Mouse (Mus musculus): Measurements from ENCODE around the gene Bcl2l12. TPM values are rescaled to one million over a fixed set of nuclear protein-coding genes. Genes with fewer than 3 reads are reported as not detected.

The Bcl2l12 gene
- polyA plus RNA-seq, 1 experiment from 2014 or later: 67.7 TPM

DNA sequence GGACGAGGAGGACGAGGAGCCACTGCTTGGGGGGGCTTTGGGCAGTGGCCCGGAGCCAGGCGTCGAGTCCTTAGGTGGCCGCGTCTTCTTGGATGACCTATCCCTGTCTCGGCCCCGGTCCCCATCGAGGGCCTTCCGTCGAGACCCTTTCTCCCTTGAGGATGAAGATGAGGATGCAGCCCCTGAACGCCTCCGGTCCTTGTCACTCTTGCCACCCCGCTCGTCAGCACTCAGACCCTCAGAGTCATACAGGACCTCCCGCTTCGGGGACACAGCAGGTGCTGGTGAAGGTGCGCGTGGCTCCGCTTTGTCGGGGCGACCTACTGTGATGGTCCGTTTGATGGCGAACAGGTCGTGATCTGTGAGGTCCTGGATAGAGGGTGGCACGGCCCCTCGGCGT lies 8.6 kb upstream of the Bcl2l12 start:
- Histone ChIP-seq H3K9me3 (replicated peaks) (no peaks in the 10 kb centered on the region), H3K4me1 (no peaks in the 10 kb centered on the region), H3K36me3 (peaks cover 97% of the 10 kb centered on the region), H3K27ac (replicated peaks) (no peak overlapping the region), H3K27me3 (no peaks in the 10 kb centered on the region), H3K9ac (no peak overlapping the region), H3K4me2 (replicated peaks) (no peak overlapping the region), H3K4me3 (replicated peaks) (no peak overlapping the region)
- 94% methylated on average over 29 of the region's 29 CpGs for WGBS
- no peak for ATAC-seq (ENCODE audit: insufficient number of reproducible peaks, low FRiP score, low TSS enrichment, low read depth)

DNA sequence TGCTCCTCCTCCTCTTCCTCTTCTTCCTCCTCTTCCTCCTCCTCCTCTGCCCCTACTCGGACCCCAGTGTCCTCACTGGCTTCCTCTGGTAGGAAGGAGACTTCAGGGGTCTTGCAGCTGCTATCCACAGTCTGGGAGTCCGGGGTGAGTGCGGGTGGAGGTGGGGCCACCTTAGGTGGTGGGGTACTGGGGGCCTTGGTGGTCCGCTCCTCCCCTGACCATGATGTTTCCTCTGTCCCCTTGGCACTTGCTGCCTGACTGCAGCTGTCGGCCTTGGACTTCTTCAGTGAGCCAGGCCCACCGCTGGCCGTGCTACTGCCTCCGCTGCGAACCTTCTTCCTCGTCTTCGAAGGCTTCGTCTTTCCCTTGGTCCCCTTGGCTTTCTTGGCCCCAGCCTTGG lies 8.0 kb upstream of the Bcl2l12 start:
- ATAC-seq (ENCODE audit: insufficient number of reproducible peaks, low FRiP score, low TSS enrichment, low read depth): no peak
- 93% methylated on average over 12 of the region's 12 CpGs for WGBS
- Histone ChIP-seq H3K4me1 (peaks cover under 1% of the 10 kb centered on the region; the same call in 1 of the 2 replicates), H3K9me3 (replicated peaks) (no peaks in the 10 kb centered on the region), H3K9ac (no peak overlapping the region), H3K27ac (replicated peaks) (no peak overlapping the region), H3K27me3 (no peaks in the 10 kb centered on the region), H3K36me3 (peaks cover 97% of the 10 kb centered on the region), H3K4me3 (replicated peaks) (no peak overlapping the region), H3K4me2 (replicated peaks) (no peak overlapping the region)

DNA sequence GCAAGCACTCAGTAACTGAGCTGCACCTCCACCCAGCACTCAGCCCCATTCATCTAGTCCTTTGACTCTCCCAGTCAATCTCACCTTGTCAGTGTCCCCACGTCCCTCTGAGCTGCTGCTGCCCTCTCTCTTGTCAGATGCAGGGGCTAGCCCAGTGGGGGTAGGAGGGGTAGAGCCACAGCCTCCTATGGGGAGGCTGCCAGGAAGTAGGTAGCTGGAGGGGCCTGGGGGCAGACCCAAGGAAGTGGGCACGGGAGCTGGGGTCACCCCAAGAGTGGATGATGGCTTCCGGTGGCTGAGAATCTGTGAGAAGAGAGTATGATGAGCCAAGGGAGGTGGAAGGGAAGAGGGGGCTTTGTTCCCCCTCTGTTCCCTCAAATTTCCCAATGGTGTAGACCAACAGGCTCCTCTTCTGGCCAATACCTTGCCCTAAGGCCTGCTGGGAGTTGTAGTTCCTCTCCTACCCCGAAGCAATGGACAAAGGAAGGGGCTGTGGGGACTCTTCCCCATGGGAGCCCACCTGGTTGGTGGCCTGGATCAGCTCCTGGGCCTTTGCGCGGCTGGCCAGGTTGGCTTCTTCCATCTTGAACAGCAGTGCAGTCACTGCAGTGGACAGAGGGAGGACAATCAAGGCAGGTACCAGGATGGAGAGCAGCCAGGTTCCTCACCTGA lies 6.9 kb upstream of the Bcl2l12 start:
- Histone ChIP-seq H3K4me3 (replicated peaks) (no peak overlapping the region), H3K4me1 (peaks cover 10% of the 10 kb centered on the region), H3K9ac (no peak overlapping the region), H3K9me3 (replicated peaks) (no peaks in the 10 kb centered on the region), H3K4me2 (replicated peaks) (no peak overlapping the region), H3K27me3 (no peaks in the 10 kb centered on the region), H3K36me3 (peaks cover 98% of the 10 kb centered on the region), H3K27ac (replicated peaks) (no peak overlapping the region)
- ATAC-seq (ENCODE audit: insufficient number of reproducible peaks, low FRiP score, low TSS enrichment, low read depth): no peak
- 89% methylated on average over 6 of the region's 6 CpGs for WGBS

DNA sequence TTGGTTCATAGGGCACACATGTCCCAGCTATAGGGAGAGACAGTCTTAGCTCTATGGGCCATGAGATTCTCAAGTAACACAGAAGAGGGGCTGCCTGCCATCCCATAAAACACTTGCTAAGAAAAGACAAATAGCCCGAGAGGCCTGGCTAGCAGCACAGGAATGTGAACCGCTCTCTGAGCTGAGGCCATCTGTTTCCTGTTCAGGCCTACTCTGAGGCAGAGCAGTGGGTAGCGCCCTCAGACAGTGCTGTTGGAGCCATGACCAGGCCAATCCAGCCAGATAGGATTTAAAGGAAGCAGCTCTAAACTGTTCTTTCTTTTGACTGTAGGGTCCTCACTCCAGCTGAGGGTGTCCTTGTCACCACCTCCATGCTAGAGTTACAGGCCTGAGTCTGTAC lies 6.0 kb upstream of the Bcl2l12 start:
- Histone ChIP-seq H3K27me3 (no peaks in the 10 kb centered on the region), H3K36me3 (peaks cover 98% of the 10 kb centered on the region), H3K27ac (replicated peaks) (no peak overlapping the region), H3K4me1 (peaks cover 18% of the 10 kb centered on the region), H3K4me3 (replicated peaks) (no peak overlapping the region), H3K9ac (no peak overlapping the region), H3K4me2 (replicated peaks) (no peak overlapping the region), H3K9me3 (replicated peaks) (no peaks in the 10 kb centered on the region)
- WGBS: 51% methylated on average over 3 of the region's 3 CpGs
- ATAC-seq (ENCODE audit: insufficient number of reproducible peaks, low FRiP score, low TSS enrichment, low read depth): no peak

DNA sequence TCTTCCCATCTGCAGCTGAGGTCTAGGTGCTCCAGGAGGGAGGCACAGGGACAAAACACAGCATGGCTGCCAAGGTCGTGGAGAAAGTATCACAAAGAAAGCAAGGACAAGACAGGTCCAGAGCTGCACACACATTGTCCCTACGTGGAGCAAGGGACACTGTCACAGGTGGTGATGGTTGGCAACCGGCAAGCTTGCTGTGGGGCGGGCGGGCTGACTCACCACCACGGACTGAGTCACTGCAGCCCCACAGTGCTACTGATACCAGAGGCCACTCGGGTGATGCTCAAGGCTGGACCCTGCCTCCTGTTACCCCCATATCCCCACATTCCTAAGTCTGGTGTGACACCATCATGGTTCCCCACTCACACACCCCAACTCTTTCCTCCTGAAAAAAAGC lies 3.9 kb upstream of the Bcl2l12 start:
- no peak overlapping the region for H3K27ac ChIP-seq (replicated peaks)
- H3K4me2 ChIP-seq (replicated peaks): no peak overlapping the region
- 78% methylated on average over 7 of the region's 7 CpGs for WGBS
- H3K9ac ChIP-seq: no peak overlapping the region
- H3K4me1 ChIP-seq: peaks cover 30% of the 10 kb centered on the region
- no peaks in the 10 kb centered on the region for H3K27me3 ChIP-seq
- no peak for ATAC-seq (ENCODE audit: insufficient number of reproducible peaks, low FRiP score, low TSS enrichment, low read depth)
- H3K4me3 ChIP-seq (replicated peaks): no peak overlapping the region
- no peaks in the 10 kb centered on the region for H3K9me3 ChIP-seq (replicated peaks)
- H3K36me3 ChIP-seq: peaks cover 79% of the 10 kb centered on the region

DNA sequence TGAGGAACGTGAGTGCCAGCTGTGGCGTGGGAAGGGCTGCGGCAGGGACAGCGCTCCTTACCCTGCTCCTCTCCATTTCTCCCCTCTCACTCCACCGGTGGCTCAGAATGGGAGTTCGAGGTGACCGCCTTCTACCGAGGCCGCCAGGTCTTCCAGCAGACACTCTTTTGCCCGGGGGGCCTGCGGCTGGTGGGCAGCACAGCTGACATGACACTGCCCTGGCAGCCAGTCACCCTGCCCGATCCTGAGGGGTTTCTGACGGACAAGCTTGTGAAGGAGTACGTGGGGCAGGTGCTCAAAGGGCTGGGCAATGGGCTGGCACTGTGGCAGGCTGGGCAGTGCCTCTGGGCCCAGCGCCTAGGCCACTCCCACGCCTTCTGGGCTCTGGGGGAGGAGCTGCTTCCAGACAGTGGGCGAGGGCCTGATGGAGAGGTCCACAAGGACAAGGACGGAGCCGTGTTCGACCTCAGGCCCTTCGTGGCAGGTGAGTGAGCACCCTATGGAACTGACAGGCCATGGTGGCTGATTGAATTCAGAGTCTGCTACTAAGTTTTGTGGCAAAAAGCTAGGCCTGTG lies 2.1 kb upstream of the Bcl2l12 start:
- H3K9ac ChIP-seq: no peak overlapping the region
- H3K4me1 ChIP-seq: peaks cover 42% of the 10 kb centered on the region
- no peaks in the 10 kb centered on the region for H3K27me3 ChIP-seq
- WGBS: 84% methylated on average over 21 of the region's 21 CpGs
- no peak overlapping the region for H3K4me2 ChIP-seq (replicated peaks)
- H3K36me3 ChIP-seq: peaks cover 61% of the 10 kb centered on the region
- ATAC-seq (ENCODE audit: insufficient number of reproducible peaks, low FRiP score, low TSS enrichment, low read depth): no peak
- H3K4me3 ChIP-seq (replicated peaks): no peak overlapping the region
- H3K27ac ChIP-seq (replicated peaks): peak overlapping the region; percentile 34; the same call in 1 of the 2 replicates
- no peaks in the 10 kb centered on the region for H3K9me3 ChIP-seq (replicated peaks)

DNA sequence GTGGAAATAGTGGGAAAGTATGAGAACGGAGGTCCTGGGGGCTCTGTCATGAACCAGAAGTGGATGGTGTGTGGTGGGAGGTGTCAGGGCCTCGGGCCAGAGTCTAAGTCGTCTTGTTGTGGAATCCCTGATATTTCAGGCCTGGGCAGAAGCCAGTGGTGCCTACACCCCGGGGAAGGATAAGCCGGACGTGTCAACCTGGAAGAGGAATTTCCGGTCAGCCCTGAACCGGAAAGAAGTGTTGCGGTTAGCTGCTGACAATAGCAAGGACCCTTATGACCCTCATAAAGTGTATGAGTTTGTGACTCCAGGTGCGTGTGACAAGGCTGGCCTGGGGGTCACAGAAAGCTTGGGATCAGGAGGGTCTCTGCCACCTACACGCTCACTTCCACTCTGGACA lies 1.2 kb upstream of the Bcl2l12 start:
- H3K27me3 ChIP-seq: no peaks in the 10 kb centered on the region
- H3K4me3 ChIP-seq (replicated peaks): no peak overlapping the region
- H3K27ac ChIP-seq (replicated peaks): 0 out of 2 replicates have a peak overlapping the region, but pooled peaks have one; percentile 4
- H3K36me3 ChIP-seq: peaks cover 62% of the 10 kb centered on the region
- ATAC-seq (ENCODE audit: insufficient number of reproducible peaks, low FRiP score, low TSS enrichment, low read depth): no peak
- H3K9ac ChIP-seq: no peak overlapping the region
- 0 out of 2 replicates have a peak overlapping the region, but pooled peaks have one; percentile 77 for H3K4me2 ChIP-seq (replicated peaks)
- no peaks in the 10 kb centered on the region for H3K9me3 ChIP-seq (replicated peaks)
- peaks cover 43% of the 10 kb centered on the region for H3K4me1 ChIP-seq
- WGBS: 71% methylated on average over 11 of the region's 11 CpGs

DNA sequence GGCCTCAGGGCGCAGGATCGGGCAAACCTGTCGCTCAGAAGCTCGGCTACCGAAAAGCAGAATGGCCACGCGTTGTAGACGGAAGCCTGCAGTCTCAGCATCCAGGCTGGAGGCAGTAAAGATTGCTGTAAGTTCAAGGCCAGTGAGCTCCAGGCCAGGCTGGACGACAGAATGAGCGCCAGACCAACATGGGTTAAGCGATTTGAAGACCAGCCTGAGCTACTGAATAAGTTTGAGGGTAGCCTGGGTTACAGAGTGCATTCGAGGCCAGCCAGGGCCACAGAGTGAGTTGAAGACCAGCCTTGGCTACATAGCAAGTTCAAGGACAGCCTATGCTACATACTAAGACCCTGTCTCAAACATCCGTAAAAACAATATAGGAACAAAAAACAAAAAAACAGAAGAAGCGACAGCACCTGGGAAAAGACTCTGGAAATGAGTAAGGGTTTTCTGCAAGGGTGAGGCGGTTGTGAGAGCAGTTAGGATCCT lies 528 bp downstream of the Bcl2l12 start:
- no peaks in the 10 kb centered on the region for H3K27me3 ChIP-seq
- peaks cover 62% of the 10 kb centered on the region for H3K36me3 ChIP-seq
- no peaks in the 10 kb centered on the region for H3K9me3 ChIP-seq (replicated peaks)
- no peak for ATAC-seq (ENCODE audit: insufficient number of reproducible peaks, low FRiP score, low TSS enrichment, low read depth)
- H3K4me3 ChIP-seq (replicated peaks): peak overlapping the region; percentile 77
- peak overlapping the region; percentile 80 for H3K9ac ChIP-seq
- H3K4me2 ChIP-seq (replicated peaks): peak overlapping the region; percentile 77
- 2% methylated on average over 15 of the region's 15 CpGs for WGBS
- peak overlapping the region; percentile 94 for H3K27ac ChIP-seq (replicated peaks)
- H3K4me1 ChIP-seq: peaks cover 43% of the 10 kb centered on the region

DNA sequence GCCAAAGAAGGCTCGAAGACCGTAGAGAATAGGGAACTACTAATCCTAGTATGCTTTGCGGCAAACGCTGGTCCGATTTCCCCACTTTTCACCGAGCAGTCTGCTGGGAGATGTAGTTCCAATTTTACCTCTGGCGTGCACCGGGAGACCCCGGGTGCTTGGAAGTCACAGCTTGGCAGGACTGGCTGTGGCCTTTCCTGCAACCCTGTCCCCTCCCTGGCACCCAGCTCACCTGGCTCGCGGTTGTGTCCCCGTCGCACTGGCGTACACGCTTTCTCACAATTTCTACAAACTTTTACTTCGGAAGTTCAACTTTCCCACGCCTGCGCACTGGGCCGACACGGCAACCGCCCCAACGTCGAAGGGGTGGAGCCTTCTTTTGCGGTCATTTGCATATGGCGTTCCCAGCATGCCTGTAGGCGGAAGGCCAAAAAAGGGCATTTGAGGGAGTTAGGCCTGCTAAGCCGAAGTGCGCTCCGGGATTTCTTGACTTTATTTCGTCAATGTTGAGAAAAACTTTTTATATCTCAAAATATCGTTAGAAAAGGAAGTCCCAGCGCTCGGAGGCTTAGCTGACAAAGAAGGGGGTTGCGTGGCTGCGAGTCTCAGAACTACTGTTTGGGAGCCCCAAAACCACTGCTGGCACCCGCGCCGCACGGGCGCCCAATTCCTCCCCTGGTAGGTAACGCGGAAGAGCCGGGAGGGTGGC lies 1.1 kb downstream of the Bcl2l12 start, which contains the start of gene Irf3:
Gene Irf3 (plus strand): TSS at position 418 of the 709 bp plus-strand sequence.
- peaks cover 62% of the 10 kb centered on the region for H3K36me3 ChIP-seq
- peak within 1 kb of the TSS; percentile 77 for H3K4me2 ChIP-seq (replicated peaks)
- peak within 1 kb of the TSS; percentile 77 for H3K4me3 ChIP-seq (replicated peaks)
- peaks cover 43% of the 10 kb centered on the region for H3K4me1 ChIP-seq
- peak; percentile 92 for ATAC-seq (ENCODE audit: insufficient number of reproducible peaks, low FRiP score, low TSS enrichment, low read depth)
- H3K27me3 ChIP-seq: no peaks in the 10 kb centered on the region
- WGBS: under 1% methylated on average over 43 of the region's 43 CpGs
- peak within 1 kb of the TSS; percentile 94 for H3K27ac ChIP-seq (replicated peaks)
- peak within 1 kb of the TSS; percentile 80 for H3K9ac ChIP-seq
- H3K9me3 ChIP-seq (replicated peaks): no peaks in the 10 kb centered on the region

DNA sequence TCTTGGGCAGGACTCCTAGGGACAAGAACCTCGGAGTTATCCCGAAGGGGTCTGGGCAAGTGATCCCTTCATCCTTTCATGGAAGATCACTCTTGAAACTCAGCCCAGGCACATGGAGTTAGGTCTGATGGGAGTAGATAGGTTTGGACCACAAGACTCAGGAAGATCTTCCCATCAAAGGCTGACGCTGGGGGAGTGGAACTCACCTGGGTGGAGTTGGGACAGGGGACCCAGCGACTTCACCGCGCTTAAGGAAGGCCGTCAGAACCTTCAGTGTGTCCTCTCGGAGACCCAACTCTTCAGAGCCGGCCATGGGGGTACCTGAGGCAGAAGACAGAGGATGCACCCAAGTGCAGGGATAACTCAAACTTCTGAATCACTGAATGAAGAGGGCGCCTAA lies 1.8 kb downstream of the Bcl2l12 start:
- H3K4me2 ChIP-seq (replicated peaks): peak overlapping the region; percentile 77
- peak overlapping the region; percentile 94 for H3K27ac ChIP-seq (replicated peaks)
- no peaks in the 10 kb centered on the region for H3K9me3 ChIP-seq (replicated peaks)
- H3K4me3 ChIP-seq (replicated peaks): peak overlapping the region; percentile 77
- peaks cover 62% of the 10 kb centered on the region for H3K36me3 ChIP-seq
- ATAC-seq (ENCODE audit: insufficient number of reproducible peaks, low FRiP score, low TSS enrichment, low read depth): no peak
- 7% methylated on average over 10 of the region's 10 CpGs for WGBS
- H3K27me3 ChIP-seq: no peaks in the 10 kb centered on the region
- peak overlapping the region; percentile 80 for H3K9ac ChIP-seq
- peaks cover 43% of the 10 kb centered on the region for H3K4me1 ChIP-seq

All from embryonic facial prominence, embryonic 15.5 days (tissue).